Mouse (Mus musculus): ENCODE results near the gene Amd1. TPM values are rescaled to one million over a fixed set of nuclear protein-coding genes. Genes with fewer than 3 reads are reported as not detected.

The Amd1 gene
- polyA plus RNA-seq, 3 experiments from 2014 or later, result 49.4 to 80.0 (median 63.0) TPM

DNA sequence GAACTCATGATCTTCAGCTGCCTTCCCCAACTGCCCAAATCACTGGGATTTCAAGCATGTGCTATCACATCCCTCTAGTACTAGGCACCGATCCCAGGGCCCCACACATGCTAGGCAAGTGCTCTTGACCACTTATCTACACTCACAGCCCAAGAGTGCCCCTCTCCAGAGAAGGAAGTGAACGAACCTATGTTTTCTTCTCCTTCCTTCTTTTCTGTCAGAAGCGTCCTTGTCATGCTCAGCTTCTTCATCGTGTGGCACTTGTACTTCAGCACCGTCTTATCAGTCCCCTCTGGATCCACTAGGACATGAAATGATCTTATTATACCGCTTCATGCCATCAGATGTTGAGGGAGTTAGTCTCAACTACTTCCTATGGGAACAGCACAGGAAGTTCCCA, 51.0 kb downstream of the Amd1 start:
- ATAC-seq, result no peak

DNA sequence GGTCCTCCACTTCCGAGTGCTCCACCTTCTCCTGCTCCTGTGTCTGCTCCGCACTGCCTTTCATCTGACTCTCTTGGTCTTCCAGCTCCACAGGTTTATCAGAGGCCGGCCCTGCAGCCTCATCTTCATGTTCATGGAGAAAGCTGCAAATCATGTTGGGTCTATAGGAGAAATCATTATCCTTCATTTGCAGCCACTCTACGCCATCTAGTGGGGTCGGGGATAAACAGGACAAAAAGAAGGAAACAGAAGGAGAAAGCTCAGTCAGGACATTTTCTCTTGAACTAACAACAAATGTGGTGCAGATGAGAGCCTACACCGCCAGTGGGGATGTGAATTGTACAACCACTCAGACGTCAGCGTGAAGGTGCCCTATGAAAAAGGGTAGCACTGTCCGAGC, 52.4 kb downstream of the Amd1 start:
- no peak for ATAC-seq

DNA sequence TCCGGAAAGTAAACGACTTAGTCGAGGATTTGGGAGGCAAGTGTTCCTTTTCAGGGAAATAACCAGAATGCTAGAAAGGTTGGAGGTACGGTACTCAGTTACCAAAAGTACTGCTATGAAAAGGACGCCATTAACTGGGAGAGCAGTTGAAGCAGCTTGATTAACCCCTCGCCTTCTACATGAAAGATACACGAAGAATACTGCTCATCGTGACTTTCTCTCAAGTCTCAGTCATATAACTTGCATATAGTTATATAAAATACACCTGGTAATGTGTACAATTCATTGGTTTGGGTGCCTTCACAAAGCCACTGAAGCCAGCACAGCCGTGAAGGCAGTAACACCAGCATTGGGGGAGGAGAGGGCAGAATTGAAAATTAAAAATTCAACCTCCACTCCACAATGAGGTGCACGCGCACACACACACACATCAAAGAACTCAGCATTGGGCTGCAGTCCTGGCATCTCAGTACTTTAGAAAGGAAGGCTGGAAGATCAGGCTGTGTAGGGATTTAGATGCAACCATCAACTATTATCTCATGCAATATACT, 54.7 kb downstream of the Amd1 start:
- peak; percentile 9 for ATAC-seq

DNA sequence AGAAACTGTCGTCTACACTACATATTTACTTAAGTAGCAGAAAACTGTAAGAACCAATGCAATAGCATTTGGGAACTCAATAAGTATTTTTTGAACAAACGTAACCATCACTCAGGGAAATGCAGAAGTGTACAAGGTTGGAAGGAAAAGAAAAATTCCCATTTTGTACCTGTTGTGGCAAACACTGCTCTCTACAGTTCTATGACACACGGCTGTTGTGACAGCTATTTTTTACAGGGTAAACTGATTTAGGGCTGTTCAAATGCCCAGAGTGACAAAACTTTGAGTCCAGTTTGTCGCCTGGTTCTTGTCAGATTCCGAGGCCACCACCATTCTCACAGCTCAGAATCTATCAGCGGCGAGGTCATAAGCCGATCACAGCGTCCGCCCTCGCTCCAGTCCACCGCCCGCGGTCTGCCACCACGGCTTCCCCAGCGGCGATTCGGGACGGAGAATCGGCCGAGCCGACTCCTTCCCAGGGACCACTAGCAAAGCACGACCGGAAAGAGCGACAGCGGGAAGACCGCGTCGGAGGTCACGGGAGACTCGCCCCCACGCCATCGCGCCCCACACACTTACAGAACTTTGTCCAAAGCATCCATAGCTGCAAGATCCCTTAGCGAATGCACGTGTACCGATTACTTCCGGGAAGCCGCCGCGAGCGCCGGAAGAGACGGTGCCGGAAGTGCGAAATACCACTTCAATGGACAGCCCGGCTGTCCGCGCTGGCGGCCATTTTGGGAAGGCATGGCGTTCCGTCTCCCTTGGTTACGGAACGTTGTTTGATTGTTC, 55.4 kb downstream of the Amd1 start, which contains the start of gene Rpf2:
TSS of gene Rpf2 (minus strand) at position 663 of the 792 bp plus-strand sequence.
- peak; percentile 99 for ATAC-seq

DNA sequence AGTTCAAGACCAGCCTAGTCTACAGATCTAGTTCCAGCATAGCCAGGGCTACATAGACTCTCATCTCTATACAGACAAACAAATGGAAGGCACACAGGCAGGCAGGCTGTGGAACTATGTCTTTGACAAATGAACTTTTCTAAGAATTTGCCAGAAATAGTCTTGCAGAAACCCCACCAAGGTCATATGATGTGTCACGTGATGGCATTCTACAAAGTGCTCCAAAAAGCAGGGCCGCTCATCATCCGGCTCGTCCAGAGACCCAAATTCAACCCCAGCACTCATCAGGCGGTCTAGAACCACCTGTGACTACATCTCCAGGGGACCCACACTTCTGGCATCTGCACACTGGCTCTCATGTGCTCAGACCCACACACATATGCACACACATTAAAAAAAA, 64.2 kb downstream of the Amd1 start:
- ATAC-seq, result no peak

Other genes with a start within 250 kb of the Amd1 start
- 1 to 10 TPM in 2 of 3 experiments, under 1 TPM in 1; 0.45 to 5.5 (median 3.1) TPM for gene Slc16a10, start 159.9 kb downstream of the Amd1 start, polyA plus RNA-seq (2017; shearing (Covaris generic))
- gene Rpf2, start 55.1 kb downstream of the Amd1 start, polyA plus RNA-seq (2017; shearing (Covaris generic)), result 10 to 100 TPM; 59.8 to 68.0 (median 65.5) TPM
- 100 to 1,000 TPM; 113 to 128 (median 121) TPM for gene Gtf3c6, start 44.1 kb downstream of the Amd1 start, polyA plus RNA-seq (2017; shearing (Covaris generic))
- 10 to 100 TPM in 2 of 3 experiments, 1 to 10 TPM in 1; 8.7 to 15.9 (median 12.1) TPM for gene Cdk19, start 37.4 kb upstream of the Amd1 start, polyA plus RNA-seq (2017; shearing (Covaris generic))